Mouse (Mus musculus): ENCODE results near the gene Fkbp6. TPM values are rescaled to one million over a fixed set of nuclear protein-coding genes. Genes with fewer than 3 reads are reported as not detected.

Fkbp6 gene
- polyA plus RNA-seq, 1 experiment from 2014 or later, result 0.26 TPM

- H3K27me3 ChIP-seq (ENCODE audit: control insufficient read depth, insufficient read depth, low read length), result no peaks in the 10 kb centered on the region
- H3K27ac ChIP-seq (ENCODE audit: low read depth, low read length), result peak overlapping the region; percentile 48; the same call in 1 of the 2 replicates
- WGBS, result 20% methylated on average over 17 of the region's 17 CpGs
- peak; percentile 45 for DNase-seq (ENCODE audit: low spot score)
- H3K4me2 ChIP-seq (replicated peaks; ENCODE audit: low read depth, low read length), result no peak overlapping the region; the same call in 1 of the 2 replicates
- H3K4me3 ChIP-seq (ENCODE audit: low read depth, low read length), result no peak overlapping the region
- H3K4me1 ChIP-seq (replicated peaks; ENCODE audit: control insufficient read depth, insufficient read depth, low read length), result peaks cover 5% of the 10 kb centered on the region
- ATAC-seq (ENCODE audit: low FRiP score), result peak; percentile 33; the same call in 1 of the 2 replicates
- no peaks in the 10 kb centered on the region for H3K36me3 ChIP-seq (ENCODE audit: control insufficient read depth, insufficient read depth, low read length)
- no peaks in the 10 kb centered on the region for H3K9me3 ChIP-seq (ENCODE audit: control insufficient read depth, low read length)
- H3K9ac ChIP-seq (ENCODE audit: low read depth, low read length), result peak overlapping the region; percentile 16; the same call in 1 of the 2 replicates
Measured at GRCm38 (mm10) chr5:135263866-135264503, 85.9 kb downstream of the Fkbp6 start.

- Histone ChIP-seq H3K9ac (ENCODE audit: low read depth, low read length) (peak overlapping the region; percentile 64), H3K27me3 (ENCODE audit: control insufficient read depth, insufficient read depth, low read length) (no peaks in the 10 kb centered on the region), H3K9me3 (ENCODE audit: control insufficient read depth, low read length) (0 out of 2 replicates have a peak, but pooled peaks cover 2% of the 10 kb centered on the region), H3K4me2 (replicated peaks; ENCODE audit: low read depth, low read length) (peak overlapping the region; percentile 28), H3K36me3 (ENCODE audit: control insufficient read depth, insufficient read depth, low read length) (no peaks in the 10 kb centered on the region), H3K4me1 (replicated peaks; ENCODE audit: control insufficient read depth, insufficient read depth, low read length) (peaks cover 12% of the 10 kb centered on the region), H3K27ac (ENCODE audit: low read depth, low read length) (peak overlapping the region; percentile 76), H3K4me3 (ENCODE audit: low read depth, low read length) (no peak overlapping the region)
- no peak for ATAC-seq (ENCODE audit: low FRiP score)
- DNase-seq (ENCODE audit: low spot score), result peak; percentile 51
- 25% methylated on average over 26 of the region's 30 CpGs for WGBS
Measured at GRCm38 (mm10) chr5:135258280-135259150, 91.3 kb downstream of the Fkbp6 start.

- DNase-seq (ENCODE audit: low spot score) (no peak), ATAC-seq (ENCODE audit: low FRiP score) (no peak)
- Histone ChIP-seq H3K36me3 (ENCODE audit: control insufficient read depth, insufficient read depth, low read length) (no peaks in the 10 kb centered on the region), H3K27me3 (ENCODE audit: control insufficient read depth, insufficient read depth, low read length) (no peaks in the 10 kb centered on the region), H3K9me3 (ENCODE audit: control insufficient read depth, low read length) (0 out of 2 replicates have a peak, but pooled peaks cover 2% of the 10 kb centered on the region), H3K4me3 (ENCODE audit: low read depth, low read length) (no peak overlapping the region), H3K4me1 (replicated peaks; ENCODE audit: control insufficient read depth, insufficient read depth, low read length) (peaks cover 13% of the 10 kb centered on the region), H3K9ac (ENCODE audit: low read depth, low read length) (no peak overlapping the region), H3K4me2 (replicated peaks; ENCODE audit: low read depth, low read length) (no peak overlapping the region), H3K27ac (ENCODE audit: low read depth, low read length) (no peak overlapping the region)
- 82% methylated on average over 12 of the region's 12 CpGs for WGBS
Measured at GRCm38 (mm10) chr5:135257559-135257958, 92.3 kb downstream of the Fkbp6 start.

GRCm38 (mm10) chr5:135256166-135256565 is 93.7 kb downstream of the Fkbp6 start:
- no peak overlapping the region for H3K4me2 ChIP-seq (replicated peaks; ENCODE audit: low read depth, low read length)

GRCm38 (mm10) chr5:135253741-135254401 is 96.0 kb downstream of the Fkbp6 start:
- H3K4me1 ChIP-seq (replicated peaks; ENCODE audit: control insufficient read depth, insufficient read depth, low read length), result peaks cover 16% of the 10 kb centered on the region
- H3K4me3 ChIP-seq (ENCODE audit: low read depth, low read length), result no peak overlapping the region
- H3K27me3 ChIP-seq (ENCODE audit: control insufficient read depth, insufficient read depth, low read length), result 0 out of 2 replicates have a peak, but pooled peaks cover 7% of the 10 kb centered on the region
- H3K36me3 ChIP-seq (ENCODE audit: control insufficient read depth, insufficient read depth, low read length), result no peaks in the 10 kb centered on the region
- H3K4me2 ChIP-seq (replicated peaks; ENCODE audit: low read depth, low read length), result peak overlapping the region; percentile 14; the same call in 1 of the 2 replicates
- H3K9ac ChIP-seq (ENCODE audit: low read depth, low read length), result peak overlapping the region; percentile 20; the same call in 1 of the 2 replicates
- DNase-seq (ENCODE audit: low spot score) (peak; percentile 90), ATAC-seq (ENCODE audit: low FRiP score) (peak; percentile 88)
- H3K9me3 ChIP-seq (ENCODE audit: control insufficient read depth, low read length), result 0 out of 2 replicates have a peak, but pooled peaks cover 2% of the 10 kb centered on the region
- peak overlapping the region; percentile 93 for H3K27ac ChIP-seq (ENCODE audit: low read depth, low read length)
- WGBS, result 10% methylated on average over 11 of the region's 12 CpGs

More at GRCm38 (mm10) chr5:135256166-135256565, 93.7 kb downstream of the Fkbp6 start:
- H3K27me3 ChIP-seq (ENCODE audit: control insufficient read depth, insufficient read depth, low read length), result no peaks in the 10 kb centered on the region
- H3K4me3 ChIP-seq (ENCODE audit: low read depth, low read length), result no peak overlapping the region
- H3K9me3 ChIP-seq (ENCODE audit: control insufficient read depth, low read length), result 0 out of 2 replicates have a peak, but pooled peaks cover 2% of the 10 kb centered on the region
- ATAC-seq (ENCODE audit: low FRiP score) (no peak), DNase-seq (ENCODE audit: low spot score) (no peak)
- H3K9ac ChIP-seq (ENCODE audit: low read depth, low read length), result no peak overlapping the region
- no peak overlapping the region for H3K27ac ChIP-seq (ENCODE audit: low read depth, low read length)
- 90% methylated on average over 3 of the region's 3 CpGs for WGBS
- peaks cover 13% of the 10 kb centered on the region for H3K4me1 ChIP-seq (replicated peaks; ENCODE audit: control insufficient read depth, insufficient read depth, low read length)
- H3K36me3 ChIP-seq (ENCODE audit: control insufficient read depth, insufficient read depth, low read length), result no peaks in the 10 kb centered on the region

GRCm38 (mm10) chr5:135251079-135251454 is 98.8 kb downstream of the Fkbp6 start, which contains the start of gene Fzd9:
TSS of gene Fzd9 (minus strand) at chr5:135251230.
- peak within 1 kb of the TSS; percentile 62 for H3K4me3 ChIP-seq (ENCODE audit: low read depth, low read length)
- H3K27ac ChIP-seq (ENCODE audit: low read depth, low read length), result no peak within 1 kb of the TSS
- DNase-seq (ENCODE audit: low spot score) (peak; percentile 98), ATAC-seq (ENCODE audit: low FRiP score) (peak; percentile 67)
- H3K9ac ChIP-seq (ENCODE audit: low read depth, low read length), result peak within 1 kb of the TSS; percentile 67
- peaks cover 15% of the 10 kb centered on the region for H3K4me1 ChIP-seq (replicated peaks; ENCODE audit: control insufficient read depth, insufficient read depth, low read length)
- WGBS, result under 1% methylated on average over 40 of the region's 51 CpGs
- H3K36me3 ChIP-seq (ENCODE audit: control insufficient read depth, insufficient read depth, low read length), result peaks cover 2% of the 10 kb centered on the region; the same call in 1 of the 2 replicates
- H3K4me2 ChIP-seq (replicated peaks; ENCODE audit: low read depth, low read length), result peak within 1 kb of the TSS; percentile 97
- H3K9me3 ChIP-seq (ENCODE audit: control insufficient read depth, low read length), result no peaks in the 10 kb centered on the region
- H3K27me3 ChIP-seq (ENCODE audit: control insufficient read depth, insufficient read depth, low read length), result 0 out of 2 replicates have a peak, but pooled peaks cover 7% of the 10 kb centered on the region

- Histone ChIP-seq H3K4me2 (replicated peaks; ENCODE audit: low read depth, low read length) (peak overlapping the region; percentile 97), H3K27me3 (ENCODE audit: control insufficient read depth, insufficient read depth, low read length) (0 out of 2 replicates have a peak, but pooled peaks cover 7% of the 10 kb centered on the region), H3K27ac (ENCODE audit: low read depth, low read length) (no peak overlapping the region), H3K4me1 (replicated peaks; ENCODE audit: control insufficient read depth, insufficient read depth, low read length) (peaks cover 15% of the 10 kb centered on the region), H3K36me3 (ENCODE audit: control insufficient read depth, insufficient read depth, low read length) (peaks cover 5% of the 10 kb centered on the region; the same call in 1 of the 2 replicates), H3K9ac (ENCODE audit: low read depth, low read length) (peak overlapping the region; percentile 67), H3K4me3 (ENCODE audit: low read depth, low read length) (peak overlapping the region; percentile 62), H3K9me3 (ENCODE audit: control insufficient read depth, low read length) (no peaks in the 10 kb centered on the region)
- peak; percentile 39 for DNase-seq (ENCODE audit: low spot score)
- 2% methylated on average over 91 of the region's 92 CpGs for WGBS
- ATAC-seq (ENCODE audit: low FRiP score), result peak; percentile 38
Measured at GRCm38 (mm10) chr5:135250186-135251078, 99.4 kb downstream of the Fkbp6 start.

All from hindbrain, embryonic 11.5 days (tissue).